Mouse (Mus musculus): Measurements from ENCODE around the gene Syt2. TPM values are rescaled to one million over a fixed set of nuclear protein-coding genes. Genes with fewer than 3 reads are reported as not detected.

The Syt2 gene
- polyA plus RNA-seq, 1 experiment from 2014 or later, result 0.14 TPM

GRCm38 (mm10) chr1:134698486-134698885, 52.0 kb downstream of the Syt2 start:
- Histone ChIP-seq H3K4me3 (ENCODE audit: low read depth, low read length) (no peak overlapping the region), H3K27ac (ENCODE audit: low read length) (no peak overlapping the region), H3K36me3 (ENCODE audit: insufficient read depth, low read length) (no peaks in the 10 kb centered on the region), H3K9me3 (ENCODE audit: low read length) (no peaks in the 10 kb centered on the region), H3K27me3 (replicated peaks; ENCODE audit: insufficient read depth, low read length) (no peaks in the 10 kb centered on the region), H3K9ac (replicated peaks; ENCODE audit: low read depth) (no peak overlapping the region), H3K4me2 (replicated peaks; ENCODE audit: low read depth, low read length) (no peak overlapping the region), H3K4me1 (ENCODE audit: insufficient read depth, low read depth, low read length) (no peaks in the 10 kb centered on the region)
- DNase-seq (ENCODE audit: low spot score) (no peak), ATAC-seq (no peak)
- 73% methylated on average over 5 of the region's 5 CpGs for WGBS
- TF ChIP-seq EP300 (IDR thresholded peaks at IDR 0.05) (no peak), CTCF (IDR thresholded peaks at IDR 0.05) (no peak)

GRCm38 (mm10) chr1:134699390-134699789, 52.9 kb downstream of the Syt2 start:
- no peaks in the 10 kb centered on the region for H3K9me3 ChIP-seq (ENCODE audit: low read length)
- no peaks in the 10 kb centered on the region for H3K4me1 ChIP-seq (ENCODE audit: insufficient read depth, low read depth, low read length)
- H3K27me3 ChIP-seq (replicated peaks; ENCODE audit: insufficient read depth, low read length), result no peaks in the 10 kb centered on the region
- no peak overlapping the region for H3K27ac ChIP-seq (ENCODE audit: low read length)
- H3K36me3 ChIP-seq (ENCODE audit: insufficient read depth, low read length), result no peaks in the 10 kb centered on the region
- 70% methylated on average over 9 of the region's 9 CpGs for WGBS
- ATAC-seq (no peak), DNase-seq (ENCODE audit: low spot score) (no peak)
- H3K9ac ChIP-seq (replicated peaks; ENCODE audit: low read depth), result no peak overlapping the region
- TF ChIP-seq EP300 (IDR thresholded peaks at IDR 0.05) (no peak), CTCF (IDR thresholded peaks at IDR 0.05) (no peak)
- no peak overlapping the region for H3K4me3 ChIP-seq (ENCODE audit: low read depth, low read length)
- no peak overlapping the region for H3K4me2 ChIP-seq (replicated peaks; ENCODE audit: low read depth, low read length)

GRCm38 (mm10) chr1:134700151-134700550, 53.7 kb downstream of the Syt2 start:
- H3K9me3 ChIP-seq (ENCODE audit: low read length), result no peaks in the 10 kb centered on the region
- 63% methylated on average over 2 of the region's 2 CpGs for WGBS
- H3K27me3 ChIP-seq (replicated peaks; ENCODE audit: insufficient read depth, low read length), result 0 out of 2 replicates have a peak, but pooled peaks cover 2% of the 10 kb centered on the region
- no peaks in the 10 kb centered on the region for H3K36me3 ChIP-seq (ENCODE audit: insufficient read depth, low read length)
- no peak overlapping the region for H3K27ac ChIP-seq (ENCODE audit: low read length)
- H3K4me2 ChIP-seq (replicated peaks; ENCODE audit: low read depth, low read length), result no peak overlapping the region
- no peak overlapping the region for H3K4me3 ChIP-seq (ENCODE audit: low read depth, low read length)
- DNase-seq (ENCODE audit: low spot score), result no peak
- H3K9ac ChIP-seq (replicated peaks; ENCODE audit: low read depth), result no peak overlapping the region
- H3K4me1 ChIP-seq (ENCODE audit: insufficient read depth, low read depth, low read length), result no peaks in the 10 kb centered on the region
- no peak for ATAC-seq
- TF ChIP-seq CTCF (IDR thresholded peaks at IDR 0.05) (no peak), EP300 (IDR thresholded peaks at IDR 0.05) (no peak)

GRCm38 (mm10) chr1:134700634-134701033, 54.2 kb downstream of the Syt2 start:
- H3K9ac ChIP-seq (replicated peaks; ENCODE audit: low read depth), result no peak overlapping the region
- 0 out of 2 replicates have a peak, but pooled peaks cover 5% of the 10 kb centered on the region for H3K27me3 ChIP-seq (replicated peaks; ENCODE audit: insufficient read depth, low read length)
- 40% methylated on average over 5 of the region's 5 CpGs for WGBS
- no peaks in the 10 kb centered on the region for H3K4me1 ChIP-seq (ENCODE audit: insufficient read depth, low read depth, low read length)
- DNase-seq (ENCODE audit: low spot score) (no peak), ATAC-seq (no peak)
- H3K4me2 ChIP-seq (replicated peaks; ENCODE audit: low read depth, low read length), result no peak overlapping the region
- H3K4me3 ChIP-seq (ENCODE audit: low read depth, low read length), result no peak overlapping the region
- TF ChIP-seq CTCF (IDR thresholded peaks at IDR 0.05) (no peak), EP300 (IDR thresholded peaks at IDR 0.05) (no peak)
- H3K36me3 ChIP-seq (ENCODE audit: insufficient read depth, low read length), result no peaks in the 10 kb centered on the region
- H3K9me3 ChIP-seq (ENCODE audit: low read length), result no peaks in the 10 kb centered on the region
- no peak overlapping the region for H3K27ac ChIP-seq (ENCODE audit: low read length)

- no peak overlapping the region for H3K4me3 ChIP-seq (ENCODE audit: low read depth, low read length)
- H3K9ac ChIP-seq (replicated peaks; ENCODE audit: low read depth), result no peak overlapping the region
- H3K9me3 ChIP-seq (ENCODE audit: low read length), result no peaks in the 10 kb centered on the region
- no peak for TF ChIP-seq EP300 (IDR thresholded peaks at IDR 0.05)
- no peak overlapping the region for H3K4me2 ChIP-seq (replicated peaks; ENCODE audit: low read depth, low read length)
- DNase-seq (ENCODE audit: low spot score) (no peak), ATAC-seq (no peak)
- no peak overlapping the region for H3K27ac ChIP-seq (ENCODE audit: low read length)
- WGBS, result 27% methylated on average over 6 of the region's 6 CpGs
- H3K27me3 ChIP-seq (replicated peaks; ENCODE audit: insufficient read depth, low read length), result 0 out of 2 replicates have a peak, but pooled peaks cover 5% of the 10 kb centered on the region
- H3K36me3 ChIP-seq (ENCODE audit: insufficient read depth, low read length), result no peaks in the 10 kb centered on the region
- no peaks in the 10 kb centered on the region for H3K4me1 ChIP-seq (ENCODE audit: insufficient read depth, low read depth, low read length)
These were observed 54.7 kb downstream of the Syt2 start for GRCm38 (mm10) chr1:134701191-134701590.

GRCm38 (mm10) chr1:134703232-134703631, 56.8 kb downstream of the Syt2 start:
- H3K9me3 ChIP-seq (ENCODE audit: low read length), result no peaks in the 10 kb centered on the region
- no peaks in the 10 kb centered on the region for H3K36me3 ChIP-seq (ENCODE audit: insufficient read depth, low read length)
- 54% methylated on average over 2 of the region's 2 CpGs for WGBS
- no peak overlapping the region for H3K4me2 ChIP-seq (replicated peaks; ENCODE audit: low read depth, low read length)
- DNase-seq (ENCODE audit: low spot score) (no peak), ATAC-seq (no peak)
- no peak overlapping the region for H3K4me3 ChIP-seq (ENCODE audit: low read depth, low read length)
- 0 out of 2 replicates have a peak, but pooled peaks cover 10% of the 10 kb centered on the region for H3K27me3 ChIP-seq (replicated peaks; ENCODE audit: insufficient read depth, low read length)
- TF ChIP-seq EP300 (IDR thresholded peaks at IDR 0.05) (no peak), CTCF (IDR thresholded peaks at IDR 0.05) (no peak)
- H3K27ac ChIP-seq (ENCODE audit: low read length), result no peak overlapping the region
- H3K4me1 ChIP-seq (ENCODE audit: insufficient read depth, low read depth, low read length), result no peaks in the 10 kb centered on the region
- no peak overlapping the region for H3K9ac ChIP-seq (replicated peaks; ENCODE audit: low read depth)

All from lung, postnatal 0 days (tissue).